Mouse (Mus musculus): ENCODE measurements around the gene Tpte. TPM values are rescaled to one million over a fixed set of nuclear protein-coding genes. Genes with fewer than 3 reads are reported as not detected.

Gene Tpte
- polyA plus RNA-seq, 1 experiment: 0.03 TPM

DNA sequence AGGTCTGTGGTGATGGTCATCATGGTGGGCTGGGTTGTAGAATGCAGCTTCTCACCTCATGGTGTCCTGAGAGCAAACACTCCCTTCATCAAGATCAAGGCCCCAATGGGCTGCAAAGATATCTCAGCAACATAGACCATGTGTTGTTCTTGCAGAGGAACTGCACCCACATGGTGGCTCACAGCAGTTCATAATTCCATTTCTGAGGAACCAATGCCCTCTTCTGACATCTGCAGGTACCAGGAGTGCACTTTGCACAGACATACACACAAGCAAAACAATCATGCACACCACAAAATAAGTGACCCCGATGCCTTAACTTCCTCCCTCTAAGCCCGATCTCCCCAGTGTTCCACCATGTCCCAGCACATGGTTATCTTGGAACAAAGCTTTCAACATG is 120.0 kb downstream of the Tpte start:
- TF ChIP-seq CTCF (IDR thresholded peaks at IDR 0.05; ENCODE audit: borderline replicate concordance, extremely low read depth, insufficient read depth, insufficient read length) (no peak), POLR2A (IDR thresholded peaks at IDR 0.05; ENCODE audit: borderline replicate concordance, extremely low read depth, insufficient read depth, insufficient read length, poor library complexity, severe bottlenecking) (no peak)
- no peak for DNase-seq (ENCODE audit: low read depth)

DNA sequence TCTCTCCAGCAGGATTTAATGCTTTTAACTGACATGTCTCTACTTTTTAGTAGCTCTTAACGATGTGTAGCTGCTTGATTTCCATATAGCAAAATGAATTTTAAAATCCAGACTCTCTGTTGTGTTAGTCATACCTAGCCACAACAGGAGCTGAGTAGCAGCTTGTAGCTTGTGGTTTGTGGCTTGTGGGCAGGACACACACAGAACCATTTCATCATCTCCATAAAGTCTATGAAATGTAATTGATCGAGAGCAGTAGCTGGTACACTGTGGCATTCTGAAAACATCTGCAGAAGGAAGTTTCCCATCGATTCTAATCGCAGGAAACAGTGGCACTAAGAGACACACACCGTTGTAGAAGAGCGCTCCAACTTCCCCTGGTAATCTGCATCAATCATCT is 122.5 kb downstream of the Tpte start:
- TF ChIP-seq CTCF (IDR thresholded peaks at IDR 0.05; ENCODE audit: borderline replicate concordance, extremely low read depth, insufficient read depth, insufficient read length) (no peak), POLR2A (IDR thresholded peaks at IDR 0.05; ENCODE audit: borderline replicate concordance, extremely low read depth, insufficient read depth, insufficient read length, poor library complexity, severe bottlenecking) (no peak)
- DNase-seq (ENCODE audit: low read depth): no peak

DNA sequence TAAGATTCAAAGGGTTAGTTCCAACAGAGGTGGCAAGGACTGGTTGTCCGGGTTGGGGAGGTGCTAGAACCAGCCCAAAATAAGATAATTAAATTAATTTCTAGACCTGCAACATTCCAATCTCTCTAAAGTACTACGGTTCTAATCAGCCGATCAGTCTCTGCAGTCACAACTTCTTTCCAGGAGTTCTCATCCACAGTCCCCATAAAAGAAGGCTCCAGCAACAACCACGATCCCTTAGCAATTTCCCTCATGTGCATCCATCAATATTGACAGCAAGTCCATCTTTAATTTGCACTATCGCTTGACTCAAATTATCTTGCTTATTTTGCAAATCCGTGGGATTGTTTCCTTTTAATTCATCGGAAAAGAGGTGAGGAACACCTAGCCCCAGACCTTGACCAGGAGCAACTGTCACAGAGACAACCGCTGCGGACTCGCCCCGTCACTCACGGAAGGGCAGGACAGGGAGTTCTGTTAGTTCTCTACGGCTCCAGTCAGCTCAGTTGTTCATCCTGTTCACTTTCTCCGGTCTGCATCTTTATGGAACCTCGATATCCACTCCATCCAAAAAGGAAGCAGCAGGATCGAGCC is 127.5 kb downstream of the Tpte start:
- TF ChIP-seq CTCF (IDR thresholded peaks at IDR 0.05; ENCODE audit: borderline replicate concordance, extremely low read depth, insufficient read depth, insufficient read length) (no peak), POLR2A (IDR thresholded peaks at IDR 0.05; ENCODE audit: borderline replicate concordance, extremely low read depth, insufficient read depth, insufficient read length, poor library complexity, severe bottlenecking) (no peak)
- DNase-seq (ENCODE audit: low read depth): no peak

DNA sequence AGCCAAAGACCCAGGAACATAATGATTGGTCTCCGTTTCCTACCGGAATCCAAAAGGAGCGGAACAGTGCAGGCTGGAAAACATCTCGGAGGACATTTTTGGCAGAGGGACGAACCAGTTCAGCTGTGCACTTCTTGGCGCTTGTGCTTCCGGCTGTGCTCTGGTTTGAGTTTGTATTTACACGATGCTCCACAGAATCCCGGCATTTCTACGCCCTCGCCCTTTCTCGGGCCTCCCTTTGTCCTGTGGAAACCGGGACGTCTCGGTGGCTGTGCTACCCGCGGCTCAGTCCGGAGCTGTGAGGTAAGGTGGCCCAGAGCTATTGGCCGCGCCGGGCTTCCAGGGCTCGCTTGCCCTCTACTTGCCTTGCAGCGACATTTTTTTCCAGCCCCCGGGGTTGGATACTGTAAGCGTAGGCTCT is 128.1 kb downstream of the Tpte start, which contains the start of gene Mrps31:
Mrps31 (plus strand) TSS at position 80 of the 421 bp plus-strand sequence.
- peak; percentile 97 for DNase-seq (ENCODE audit: low read depth)
- TF ChIP-seq POLR2A (IDR thresholded peaks at IDR 0.05; ENCODE audit: borderline replicate concordance, extremely low read depth, insufficient read depth, insufficient read length, poor library complexity, severe bottlenecking) (peak; percentile 45; the same call in 1 of the 2 replicates), CTCF (IDR thresholded peaks at IDR 0.05; ENCODE audit: borderline replicate concordance, extremely low read depth, insufficient read depth, insufficient read length) (no peak)

DNA sequence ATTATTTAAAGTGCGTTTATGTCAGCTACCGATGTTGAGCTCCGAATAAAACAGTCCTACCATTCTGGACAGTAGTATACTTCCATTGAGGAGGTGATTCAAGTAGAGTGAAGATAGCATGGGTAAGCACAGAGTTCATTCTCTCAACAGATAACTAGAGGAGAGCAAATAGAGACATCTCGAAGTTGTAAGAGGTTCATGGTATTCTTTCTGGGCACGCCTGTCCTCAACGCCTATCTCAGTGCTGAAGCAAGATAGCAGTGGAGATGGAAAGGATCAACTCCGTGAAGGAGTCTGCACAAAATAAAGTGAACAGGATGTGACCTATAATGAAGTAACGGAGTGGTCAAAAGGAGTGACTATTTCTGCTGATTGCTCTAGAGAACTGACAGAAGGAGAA is 128.7 kb downstream of the Tpte start:
- no peak for DNase-seq (ENCODE audit: low read depth)

More for the DNA sequence above, 128.7 kb downstream of the Tpte start:
- TF ChIP-seq CTCF (IDR thresholded peaks at IDR 0.05; ENCODE audit: borderline replicate concordance, extremely low read depth, insufficient read depth, insufficient read length): no peak
- no peak for TF ChIP-seq POLR2A (IDR thresholded peaks at IDR 0.05; ENCODE audit: borderline replicate concordance, extremely low read depth, insufficient read depth, insufficient read length, poor library complexity, severe bottlenecking)

Other genes with a start within 250 kb of the Tpte start
- gene Atp7b, start 223.1 kb upstream of the Tpte start, polyA plus RNA-seq (2012; rRNA removed): 2.1 and 2.5 TPM in 2 replicates
- 10.0 and 14.8 TPM in 2 replicates for gene Alg11, start 222.7 kb upstream of the Tpte start, polyA plus RNA-seq (2012; rRNA removed)
- gene Nek5, start 158.4 kb upstream of the Tpte start, polyA plus RNA-seq (2012; rRNA removed): 0.57 and 0.79 TPM in 2 replicates
- 7.6 and 7.7 TPM in 2 replicates for gene Nek3, start 117.0 kb upstream of the Tpte start, polyA plus RNA-seq (2012; rRNA removed)
- gene Ckap2, start 97.6 kb upstream of the Tpte start, polyA plus RNA-seq (2012; rRNA removed): 16.7 and 23.6 TPM in 2 replicates
- gene Vps36, start 90.6 kb upstream of the Tpte start, polyA plus RNA-seq (2012; rRNA removed): 21.3 and 29.2 TPM in 2 replicates
- gene Thsd1, start 56.1 kb upstream of the Tpte start, polyA plus RNA-seq (2012; rRNA removed): 7.3 and 8.8 TPM in 2 replicates
- 5.8 and 6.3 TPM in 2 replicates for gene Slc25a15, start 115.2 kb downstream of the Tpte start, polyA plus RNA-seq (2012; rRNA removed)
- 16.0 and 18.5 TPM in 2 replicates for gene Mrps31, start 127.9 kb downstream of the Tpte start, polyA plus RNA-seq (2012; rRNA removed)

Data from brain, embryonic 14.5 days (tissue).